Mouse (Mus musculus) heart, adult 2 months (tissue): ENCODE measurements around the gene Cryab. TPM values are rescaled to one million over a fixed set of nuclear protein-coding genes. Genes with fewer than 3 reads are reported as not detected.

Source experiments
- DNase-seq, 2 experiments: peaks; one replicate each; pipeline ENCODE4 v3.0.0; 2021
- H3K27ac ChIP-seq: fragments of 200-600 bp; 2 replicates; pipeline ENCODE4 v1.8.1; 2022
- H3K27me3 ChIP-seq: fragments of 200-500 bp; 2 replicates; pipeline ENCODE4 v1.6.1; 2012; ENCODE audit warnings: mild to moderate bottlenecking, low read length, inconsistent platforms, mixed read lengths; ENCODE audit not compliant: control insufficient read depth, insufficient read depth
- H3K36me3 ChIP-seq: fragments of 200-500 bp; 2 replicates; pipeline ENCODE4 v1.6.1; 2012; ENCODE audit warnings: low read length, inconsistent platforms; ENCODE audit not compliant: control insufficient read depth, insufficient read depth
- H3K4me1 ChIP-seq: fragments of 200-500 bp; 2 replicates; pipeline ENCODE4 v1.6.1; 2011; ENCODE audit warnings: low read length; ENCODE audit not compliant: control insufficient read depth, insufficient read depth
- H3K4me3 ChIP-seq: fragments of 200-600 bp; 2 replicates; pipeline ENCODE4 v1.8.1; 2022
- H3K79me2 ChIP-seq: fragments of 200-500 bp; replicated peaks from 2 replicates; pipeline ENCODE4 v1.6.1; 2012; ENCODE audit warnings: mild to moderate bottlenecking, inconsistent platforms, low read length, moderate library complexity, mixed read lengths; ENCODE audit not compliant: control insufficient read depth, insufficient read depth
- H3K9ac ChIP-seq: fragments of 200-500 bp; 2 replicates; pipeline ENCODE4 v1.6.1; 2012; ENCODE audit warnings: low read depth, mild to moderate bottlenecking, control low read depth, inconsistent platforms, low read length, mixed read lengths
- CTCF ChIP-seq: fragments of 200-600 bp; IDR thresholded peaks from 2 replicates; pipeline ENCODE4 v1.8.1; 2022; ENCODE audit warnings: antibody characterized with exemption, mild to moderate bottlenecking, moderate library complexity
- EP300 ChIP-seq: fragments of 200-500 bp; IDR thresholded peaks from 2 replicates; pipeline ENCODE4 v1.6.1; 2011; ENCODE audit warnings: low read depth, low read length, control low read depth; ENCODE audit not compliant: insufficient read depth
- POLR2A ChIP-seq: fragments of 200-500 bp; IDR thresholded peaks from 2 replicates; pipeline ENCODE4 v1.6.1; 2011; ENCODE audit warnings: mild to moderate bottlenecking, low read depth, low read length, control low read depth; ENCODE audit not compliant: insufficient read depth
- WGBS: fragments of 180-500 bp; shearing (Covaris S2); methylation state at CpG from one replicate; pipeline ENCODE4 v1.1.7; 2018; 5-methylcytosine and 5-hydroxymethylcytosine counted together
- intact Hi-C: fragments of 180-260 bp; cut with DNase I; formaldehyde crosslinking; loops from one replicate; pipeline ENCODE4 v1.15.1; 2025
- long read RNA-seq: library from polyadenylated mRNA; stranded (forward); transcript quantifications from one replicate; pipeline ENCODE4 v2.0.0, GENCODE M21; 2021
- polyA plus RNA-seq: library from polyadenylated mRNA; depleted of rRNA; stranded (reverse); fragments of >200 nt; gene quantifications from 2 replicates; pipeline ENCODE4 v1.2.3, GENCODE M21; 2012; rRNA removed
- total RNA-seq, 2 experiments: library from RNA; stranded (reverse); gene quantifications; 2 replicates each; pipeline ENCODE4 v1.2.3; 2021

The Cryab gene
- total RNA-seq = 1,000 to 10,000 TPM; 2,783 to 3,339 TPM
- 3,110 and 4,349 TPM in 2 replicates for polyA plus RNA-seq
- long read RNA-seq, transcript Cryab-201 (3 exons, 946 nt) = major isoform, 1,028 of 1,066 reads
- long read RNA-seq, transcript Cryab-204 (2 exons, 585 nt) = minor isoform, 8 of 1,066 reads
- long read RNA-seq, transcript Cryab-205 (4 exons, 836 nt) = minor isoform, 11 of 1,066 reads
- long read RNA-seq, partial matches to known transcripts = 1 of 1,066 reads
- long read RNA-seq, other reads (novel, unspliced or antisense) = 14 of 1,066 reads

DNA sequence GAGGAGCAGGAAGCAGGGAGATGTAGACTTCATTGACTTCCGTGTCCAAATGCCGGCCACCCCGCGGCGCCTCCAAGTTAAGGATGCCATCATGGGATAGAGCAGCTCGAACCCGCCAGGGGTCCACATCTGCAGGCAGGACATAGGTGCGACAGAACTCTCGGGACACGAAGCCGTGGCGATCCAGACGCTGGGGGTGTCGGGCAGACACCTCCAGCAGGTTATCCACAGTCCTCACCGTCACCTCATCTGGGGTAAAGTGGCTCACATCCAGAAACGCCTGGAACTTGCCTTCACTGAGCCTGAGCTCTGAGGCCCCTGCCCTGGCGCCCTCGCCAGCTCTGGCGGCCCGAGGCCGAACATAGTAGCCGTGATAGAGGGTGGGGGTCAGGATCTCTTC, at the start of gene Cryab:
Cryab (plus strand) TSS at position 3 of the 400 bp plus-strand sequence.
- Histone ChIP-seq H3K36me3 (peaks cover 14% of the 10 kb centered on the region), H3K4me1 (no peaks in the 10 kb centered on the region), H3K79me2 (no peaks in the 10 kb centered on the region), H3K27ac (peak within 1 kb of the TSS; percentile 98), H3K27me3 (no peaks in the 10 kb centered on the region), H3K9ac (peak within 1 kb of the TSS; percentile 89), H3K4me3 (peak within 1 kb of the TSS; percentile 62)
- peak; percentile 38 to 50 for DNase-seq
- TF ChIP-seq EP300 = no peak
- TF ChIP-seq POLR2A = no peak
- no peak for TF ChIP-seq CTCF
- intact Hi-C loops = no loop called here
- WGBS = 33% methylated on average over 22 of the region's 22 CpGs

GRCm38 (mm10) chr9:50704907-50705306, 46.2 kb upstream of the Cryab start:
- intact Hi-C loops = no loop called here
- Histone ChIP-seq H3K27ac (no peak overlapping the region), H3K36me3 (no peaks in the 10 kb centered on the region), H3K27me3 (no peaks in the 10 kb centered on the region), H3K4me1 (no peaks in the 10 kb centered on the region), H3K79me2 (no peaks in the 10 kb centered on the region), H3K9ac (no peak overlapping the region), H3K4me3 (no peak overlapping the region)
- no peak for DNase-seq
- 79% methylated on average over 6 of the region's 6 CpGs for WGBS
- TF ChIP-seq POLR2A = no peak
- no peak for TF ChIP-seq CTCF
- no peak for TF ChIP-seq EP300

DNA sequence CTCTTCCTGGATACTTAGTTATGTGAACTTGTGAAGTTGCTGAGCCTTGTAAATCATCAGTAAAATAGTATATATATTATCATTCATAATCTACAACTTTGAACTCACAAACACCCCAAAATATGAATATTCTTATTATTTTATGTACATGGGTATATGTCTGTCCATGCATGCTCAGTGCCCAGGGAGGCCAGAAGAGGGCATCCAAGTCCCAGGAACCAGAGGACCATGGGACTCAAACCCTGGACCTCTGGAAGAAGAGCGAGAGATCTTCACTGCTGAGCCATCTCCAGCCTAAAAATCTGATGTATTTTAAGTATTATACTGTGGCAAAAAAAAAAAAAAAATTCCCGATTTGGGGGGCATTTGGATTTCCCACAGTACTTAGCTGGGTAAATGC, 42.0 kb upstream of the Cryab start:
- intact Hi-C loops = loop anchor here (1.0 to 2.0 kb wide), 2 partner anchors 26 to 54 kb away; no protein-coding TSS in a partner anchor
- TF ChIP-seq EP300 (0 out of 2 replicates have a peak, but pooled peaks have one; percentile 42), CTCF (peak; percentile 81), POLR2A (no peak)
- H3K79me2 ChIP-seq = no peaks in the 10 kb centered on the region
- no peaks in the 10 kb centered on the region for H3K4me1 ChIP-seq
- no peak overlapping the region for H3K27ac ChIP-seq
- no peak for DNase-seq
- 24% methylated on average over 2 of the region's 2 CpGs for WGBS
- no peaks in the 10 kb centered on the region for H3K27me3 ChIP-seq
- no peaks in the 10 kb centered on the region for H3K36me3 ChIP-seq
- no peak overlapping the region for H3K9ac ChIP-seq
- H3K4me3 ChIP-seq = no peak overlapping the region

DNA sequence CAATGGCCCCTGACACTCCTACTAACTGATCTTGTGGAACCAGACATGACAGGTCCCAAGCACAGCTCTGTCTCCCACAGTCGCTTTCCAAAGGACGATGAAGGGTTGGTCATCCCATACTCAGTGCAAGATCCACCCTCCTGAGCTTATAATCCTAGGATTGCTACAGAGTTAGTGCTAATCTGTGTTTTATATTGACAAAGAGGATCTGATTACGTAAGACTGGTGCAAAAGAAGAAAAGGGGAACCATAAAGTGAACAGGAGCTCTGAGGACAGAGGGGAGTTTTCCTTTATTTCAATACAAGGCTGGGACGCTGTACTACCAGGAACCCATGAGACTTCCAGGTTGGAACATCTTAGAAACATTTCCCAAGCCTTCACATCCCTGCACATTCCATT, 39.8 kb upstream of the Cryab start:
- Histone ChIP-seq H3K36me3 (no peaks in the 10 kb centered on the region), H3K4me3 (no peak overlapping the region), H3K4me1 (no peaks in the 10 kb centered on the region), H3K9ac (no peak overlapping the region), H3K27ac (no peak overlapping the region), H3K27me3 (no peaks in the 10 kb centered on the region), H3K79me2 (no peaks in the 10 kb centered on the region)
- 84% methylated on average over 4 of the region's 4 CpGs for WGBS
- TF ChIP-seq CTCF (no peak), POLR2A (no peak), EP300 (no peak)
- no peak for DNase-seq
- intact Hi-C loops = no loop called here

DNA sequence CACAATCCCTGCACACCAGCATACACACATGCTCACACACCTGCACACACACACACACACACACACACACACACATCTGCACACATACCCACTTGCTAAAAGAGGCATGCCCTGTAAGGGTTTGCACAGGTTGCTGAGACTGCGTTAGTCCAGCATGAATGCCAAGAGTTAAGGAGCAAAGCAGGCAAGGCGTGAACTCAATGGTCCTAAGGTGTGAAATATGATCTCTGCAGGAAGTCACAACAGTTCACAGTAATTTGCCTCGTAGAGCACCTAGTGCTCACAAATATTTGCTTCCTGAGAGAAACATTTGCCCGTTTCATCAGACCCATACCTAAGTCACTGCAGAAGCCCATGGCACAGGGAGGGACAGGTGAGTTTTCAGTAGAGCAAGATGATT, 36.9 kb upstream of the Cryab start:
- Histone ChIP-seq H3K4me1 (no peaks in the 10 kb centered on the region), H3K36me3 (no peaks in the 10 kb centered on the region), H3K79me2 (no peaks in the 10 kb centered on the region), H3K9ac (no peak overlapping the region), H3K27me3 (no peaks in the 10 kb centered on the region), H3K4me3 (no peak overlapping the region), H3K27ac (no peak overlapping the region)
- 50% methylated on average over 4 of the region's 4 CpGs for whole genome bisulfite sequencing
- TF ChIP-seq POLR2A (no peak), EP300 (no peak), CTCF (no peak)
- DNase-seq = no peak
- intact Hi-C loops = no loop called here

- peaks cover 2% of the 10 kb centered on the region for H3K4me1 ChIP-seq
- no peak overlapping the region for H3K4me3 ChIP-seq
- TF ChIP-seq POLR2A (no peak), CTCF (no peak), EP300 (no peak)
- no peak overlapping the region for H3K9ac ChIP-seq
- no peaks in the 10 kb centered on the region for H3K79me2 ChIP-seq
- intact Hi-C loops = no loop called here
- no peaks in the 10 kb centered on the region for H3K36me3 ChIP-seq
- whole genome bisulfite sequencing = 35% methylated on average over 4 of the region's 4 CpGs
- DNase-seq = no peak
- no peak overlapping the region for H3K27ac ChIP-seq
- no peaks in the 10 kb centered on the region for H3K27me3 ChIP-seq
These were observed 32.2 kb upstream of the Cryab start for GRCm38 (mm10) chr9:50718878-50719277.
